Mouse (Mus musculus): Measurements from ENCODE around the gene St3gal4.

DNA sequence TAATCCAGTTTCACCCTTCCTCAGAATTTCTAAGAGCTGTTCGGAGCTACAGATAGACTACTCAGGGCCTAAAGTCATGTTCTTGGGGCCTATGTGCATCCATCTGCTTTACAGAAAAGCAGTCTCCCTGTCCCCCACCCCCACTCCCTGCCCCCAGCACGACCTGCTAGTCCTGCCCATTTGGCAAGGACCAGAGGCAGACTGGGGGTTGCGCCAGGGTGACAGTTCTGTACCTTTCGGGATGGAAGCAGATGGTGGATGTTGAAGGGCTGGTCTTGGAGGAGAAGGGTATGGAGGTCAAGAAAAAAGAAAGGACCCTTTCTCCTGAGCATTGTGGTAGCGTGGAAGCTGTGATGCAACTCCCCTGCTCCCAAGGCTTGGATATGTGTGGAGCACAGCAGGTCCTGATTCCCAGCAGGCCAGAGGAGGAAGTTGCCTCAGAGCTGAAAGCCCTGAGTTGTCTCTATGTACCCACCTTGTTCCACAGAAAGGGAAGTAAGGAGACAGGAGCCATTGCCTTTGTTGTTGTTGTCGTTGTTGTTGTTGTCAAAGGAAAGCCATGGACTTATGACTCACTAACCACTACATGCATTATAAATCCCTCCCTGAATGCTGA, 91.6 kb downstream of the St3gal4 start:
- TF ChIP-seq ZC3H11A (IDR thresholded peaks at IDR 0.05; ENCODE audit: low read depth, low read length) (no peak), POLR2A (IDR thresholded peaks at IDR 0.05; ENCODE audit: low read depth, low read length) (no peak), EP300 (IDR thresholded peaks at IDR 0.05; ENCODE audit: low read length) (no peak), TCF12 (IDR thresholded peaks at IDR 0.05; ENCODE audit: low read depth, low read length) (no peak), GABPA (IDR thresholded peaks at IDR 0.05; ENCODE audit: insufficient replicate concordance, low read depth, low read length) (no peak), CTCF (conservative IDR thresholded peaks at IDR 0.05 in 1 of 2, IDR thresholded peaks at IDR 0.05 in 1 of 2; ENCODE audit: low read depth in 2 of 2, low read length in 2 of 2) (no peak), MAZ (IDR thresholded peaks at IDR 0.05; ENCODE audit: low read depth, low read length) (no peak), RAD21 (IDR thresholded peaks at IDR 0.05; ENCODE audit: low read depth, low read length) (no peak)
